Mouse (Mus musculus): ENCODE measurements around the gene Zfp445.

DNA sequence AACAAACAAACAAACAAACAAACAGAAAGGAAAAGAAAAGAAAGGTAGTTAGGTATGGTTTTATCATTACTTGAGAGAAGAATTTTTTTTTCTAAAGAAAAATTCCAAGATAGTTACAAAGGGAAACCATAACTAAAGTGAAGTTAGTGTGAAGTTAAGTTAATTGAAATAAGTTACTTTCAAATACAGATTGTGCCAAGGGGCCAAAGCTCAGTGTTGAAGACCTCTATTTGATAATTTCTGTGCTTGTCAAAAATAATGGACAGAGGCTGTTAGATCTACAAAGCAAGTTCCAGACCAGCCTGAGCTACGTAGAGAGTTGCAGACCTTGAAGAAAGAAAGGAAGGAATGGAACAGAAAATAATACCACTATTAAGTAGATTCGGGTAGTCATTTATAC, 58.6 kb downstream of the Zfp445 start:
- TF ChIP-seq CTCF (IDR thresholded peaks at IDR 0.05; ENCODE audit: borderline replicate concordance, extremely low read depth, insufficient read depth, insufficient read length): no peak
- no peak for TF ChIP-seq POLR2A (IDR thresholded peaks at IDR 0.05; ENCODE audit: borderline replicate concordance, extremely low read depth, insufficient read depth, insufficient read length, poor library complexity, severe bottlenecking)

Data from brain, embryonic 14.5 days (tissue).